Mouse (Mus musculus) kidney, adult 2 months (tissue): ENCODE measurements around the gene Fam24a.

Source experiments
- CTCF ChIP-seq: fragments of 200-500 bp; conservative IDR thresholded peaks from 2 replicates; pipeline ENCODE4 v1.5.1; 2011; ENCODE audit warnings: low read depth, mild to moderate bottlenecking, control low read depth, low read length, moderate library complexity, mixed read lengths; ENCODE audit not compliant: insufficient read depth, insufficient read length
- POLR2A ChIP-seq: fragments of 200-500 bp; IDR thresholded peaks from one replicate; pipeline ENCODE4 v1.6.1; 2011; ENCODE audit warnings: low read depth, low read length, control low read depth

DNA sequence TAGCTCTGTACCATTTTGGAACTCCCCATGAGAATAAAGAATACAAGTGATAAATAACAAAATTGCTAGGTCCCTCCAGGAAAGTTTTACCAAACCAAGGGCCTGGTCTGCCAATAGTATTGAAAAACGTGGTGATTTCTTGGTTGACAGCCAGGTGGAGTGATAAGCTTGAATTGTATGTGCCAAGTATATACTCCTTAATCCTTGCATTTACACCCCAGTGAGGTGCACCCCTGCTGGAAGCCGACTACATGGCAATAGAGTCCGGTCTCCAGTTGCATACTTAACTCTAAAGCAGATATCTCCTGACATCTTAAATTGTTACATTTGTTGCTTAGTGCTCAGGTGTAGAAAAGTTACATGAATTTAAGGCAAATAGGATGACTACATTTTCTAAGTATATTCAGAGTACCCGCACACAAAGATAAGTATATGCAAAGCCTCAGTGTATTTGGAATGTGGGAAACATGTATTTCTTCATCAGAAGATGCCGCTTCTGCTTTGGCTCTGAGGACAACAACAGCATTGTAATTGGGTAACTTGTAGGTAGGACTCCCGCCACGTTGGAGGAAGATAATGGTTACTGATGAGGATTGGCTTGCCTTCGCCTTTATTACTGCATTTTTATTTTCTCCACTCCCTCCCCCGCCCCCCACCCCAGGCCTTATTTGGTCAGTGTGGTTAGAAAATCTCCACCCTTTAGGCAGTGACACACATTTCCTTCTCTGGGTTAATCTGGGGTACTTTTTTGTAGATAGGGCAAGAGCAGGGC, 38.4 kb downstream of the Fam24a start:
- TF ChIP-seq CTCF (no peak), POLR2A (no peak)
